Mouse (Mus musculus) CH12.LX (cell line): ENCODE data around the gene Armc10. TPM values are rescaled to one million over a fixed set of nuclear protein-coding genes. Genes with fewer than 3 reads are reported as not detected.

Experiments used
- polyA plus RNA-seq: library from polyadenylated mRNA; unstranded; fragments of >175 nt; gene quantifications from 2 replicates; pipeline ENCODE4 v1.2.1, GENCODE M21; 2012; ENCODE audit warnings: low read depth; ENCODE audit not compliant: insufficient read length
- total RNA-seq, 2 experiments: library from RNA; depleted of rRNA; stranded (reverse); fragments of 300-350 nt in 1 of 2; fragments of >200 nt in 1 of 2; gene quantifications; 2 replicates each; pipeline ENCODE4 v1.2.3; 2012 to 2014

Gene Armc10
- total and polyA plus RNA-seq, 3 experiments, result 39.1 to 71.9 (median 46.0) TPM

Other genes starting within 250 kb of the Armc10 start
- gene Ccdc146, start 221.1 kb upstream of the Armc10 start, total RNA-seq (2012; rRNA removed), result not detected in 2 replicates
- 0.17 and 0.27 TPM in 2 replicates for gene Ccdc146, start 221.1 kb upstream of the Armc10 start, total RNA-seq (2014; rRNA removed)
- gene Ccdc146, start 221.1 kb upstream of the Armc10 start, polyA plus RNA-seq, result 0.21 and 0.57 TPM in 2 replicates
- 16.0 and 16.1 TPM in 2 replicates for gene Fam185a, start 220.9 kb upstream of the Armc10 start, total RNA-seq (2012; rRNA removed)
- gene Fam185a, start 220.9 kb upstream of the Armc10 start, total RNA-seq (2014; rRNA removed), result 30.6 and 32.1 TPM in 2 replicates
- 12.5 and 13.4 TPM in 2 replicates for gene Fam185a, start 220.9 kb upstream of the Armc10 start, polyA plus RNA-seq
- gene Lrrc17, start 102.3 kb upstream of the Armc10 start, total RNA-seq (2012; rRNA removed), result not detected in 2 replicates
- not detected in 2 replicates for gene Lrrc17, start 102.3 kb upstream of the Armc10 start, total RNA-seq (2014; rRNA removed)
- not detected in 2 replicates for gene Lrrc17, start 102.3 kb upstream of the Armc10 start, polyA plus RNA-seq
- gene Fbxl13, start 179 bp upstream of the Armc10 start, total RNA-seq (2012; rRNA removed), result 0.29 and 0.30 TPM in 2 replicates
- gene Fbxl13, start 179 bp upstream of the Armc10 start, total RNA-seq (2014; rRNA removed), result 0.19 TPM in 1 of 2 replicates, not detected in the other
- gene Fbxl13, start 179 bp upstream of the Armc10 start, polyA plus RNA-seq, result 0.14 TPM in 1 of 2 replicates, not detected in the other
- 1.3 and 1.7 TPM in 2 replicates for gene Napepld, start 55.6 kb downstream of the Armc10 start, total RNA-seq (2012; rRNA removed)
- gene Napepld, start 55.6 kb downstream of the Armc10 start, total RNA-seq (2014; rRNA removed), result 1.5 and 1.6 TPM in 2 replicates
- gene Napepld, start 55.6 kb downstream of the Armc10 start, polyA plus RNA-seq, result 1.8 TPM in 2 replicates
- gene Pmpcb, start 91.3 kb downstream of the Armc10 start, total RNA-seq (2012; rRNA removed), result 113 and 121 TPM in 2 replicates
- gene Pmpcb, start 91.3 kb downstream of the Armc10 start, total RNA-seq (2014; rRNA removed), result 166 and 184 TPM in 2 replicates
- gene Pmpcb, start 91.3 kb downstream of the Armc10 start, polyA plus RNA-seq, result 123 and 165 TPM in 2 replicates
- gene Dnajc2, start 139.4 kb downstream of the Armc10 start, total RNA-seq (2012; rRNA removed), result 79.2 and 98.5 TPM in 2 replicates
- 138 and 151 TPM in 2 replicates for gene Dnajc2, start 139.4 kb downstream of the Armc10 start, total RNA-seq (2014; rRNA removed)
- 242 and 268 TPM in 2 replicates for gene Dnajc2, start 139.4 kb downstream of the Armc10 start, polyA plus RNA-seq
- gene Psmc2, start 139.5 kb downstream of the Armc10 start, total RNA-seq (2012; rRNA removed), result 115 and 161 TPM in 2 replicates
- gene Psmc2, start 139.5 kb downstream of the Armc10 start, total RNA-seq (2014; rRNA removed), result 87.4 and 90.1 TPM in 2 replicates
- gene Psmc2, start 139.5 kb downstream of the Armc10 start, polyA plus RNA-seq, result 208 and 232 TPM in 2 replicates
- gene Slc26a5, start 219.8 kb downstream of the Armc10 start, total RNA-seq (2012; rRNA removed), result not detected in 2 replicates
- gene Slc26a5, start 219.8 kb downstream of the Armc10 start, total RNA-seq (2014; rRNA removed), result not detected in 2 replicates
- not detected in 2 replicates for gene Slc26a5, start 219.8 kb downstream of the Armc10 start, polyA plus RNA-seq